Mouse (Mus musculus) hindbrain, embryonic 10.5 days (tissue): ENCODE results near the gene Bcar3. TPM values are rescaled to one million over a fixed set of nuclear protein-coding genes. Genes with fewer than 3 reads are reported as not detected.

Experiments used
- DNase-seq: peaks from one replicate; pipeline ENCODE4 v3.0.0-alpha.2; 2017; ENCODE audit warnings: low spot score
- H3K27ac ChIP-seq: fragments of 300-500 bp; sonication (generic); 2 replicates; pipeline ENCODE4 v1.5.1; 2016; ENCODE audit warnings: mild to moderate bottlenecking, moderate library complexity
- H3K27me3 ChIP-seq: fragments of 300-500 bp; sonication (generic); 2 replicates; pipeline ENCODE4 v1.6.1; 2016; ENCODE audit warnings: mild to moderate bottlenecking; ENCODE audit not compliant: poor library complexity, insufficient read depth, severe bottlenecking
- H3K36me3 ChIP-seq: fragments of 300-500 bp; sonication (generic); 2 replicates; pipeline ENCODE4 v1.6.1; 2016; ENCODE audit warnings: mild to moderate bottlenecking, moderate library complexity
- H3K4me1 ChIP-seq: fragments of 300-500 bp; sonication (generic); replicated peaks from 2 replicates; pipeline ENCODE4 v1.6.1; 2016; ENCODE audit warnings: mild to moderate bottlenecking
- H3K4me3 ChIP-seq: fragments of 300-500 bp; sonication (generic); 2 replicates; pipeline ENCODE4 v1.5.1; 2016; ENCODE audit warnings: mild to moderate bottlenecking, moderate library complexity
- H3K9me3 ChIP-seq: fragments of 300-500 bp; sonication (generic); 2 replicates; pipeline ENCODE4 v1.6.1; 2016; ENCODE audit warnings: mild to moderate bottlenecking, moderate library complexity
- WGBS: fragments of 180-500 bp; shearing (Covaris S2); methylation state at CpG from one replicate; pipeline ENCODE4 v1.1.7; 2016; 5-methylcytosine and 5-hydroxymethylcytosine counted together
- polyA plus RNA-seq: library from polyadenylated mRNA; unstranded; fragments of >200 nt; fragmentation: Nextera tagmentation; extraction: Ambion mirVana; gene quantifications from 2 replicates; pipeline ENCODE4 v1.2.1, GENCODE M21; 2016

Gene Bcar3
- polyA plus RNA-seq, 1 experiment from 2014 or later: 10.5 TPM

- WGBS: 89% methylated on average over 17 of the region's 17 CpGs
- Histone ChIP-seq H3K36me3 (peaks cover 93% of the 10 kb centered on the region), H3K4me1 (no peaks in the 10 kb centered on the region), H3K4me3 (no peak overlapping the region), H3K27ac (no peak overlapping the region), H3K27me3 (no peaks in the 10 kb centered on the region), H3K9me3 (no peaks in the 10 kb centered on the region)
- DNase-seq: no peak
Observed at GRCm38 (mm10) chr3:122539961-122540690, 246.2 kb downstream of the Bcar3 start.

- no peak for DNase-seq
- WGBS: 95% methylated on average over 4 of the region's 4 CpGs
- Histone ChIP-seq H3K4me1 (no peaks in the 10 kb centered on the region), H3K36me3 (peaks cover 99% of the 10 kb centered on the region), H3K27ac (no peak overlapping the region), H3K27me3 (no peaks in the 10 kb centered on the region), H3K4me3 (no peak overlapping the region), H3K9me3 (no peaks in the 10 kb centered on the region)
Observed at GRCm38 (mm10) chr3:122540918-122541317, 247.0 kb downstream of the Bcar3 start.

- no peaks in the 10 kb centered on the region for H3K4me1 ChIP-seq
- H3K9me3 ChIP-seq: no peaks in the 10 kb centered on the region
- no peaks in the 10 kb centered on the region for H3K27me3 ChIP-seq
- WGBS: 88% methylated on average over 2 of the region's 2 CpGs
- DNase-seq: no peak
- no peak overlapping the region for H3K27ac ChIP-seq
- H3K4me3 ChIP-seq: no peak overlapping the region
- H3K36me3 ChIP-seq: peaks cover 93% of the 10 kb centered on the region
Observed at GRCm38 (mm10) chr3:122545346-122545745, 251.4 kb downstream of the Bcar3 start.

GRCm38 (mm10) chr3:122547469-122547868, 253.5 kb downstream of the Bcar3 start:
- Histone ChIP-seq H3K9me3 (no peaks in the 10 kb centered on the region), H3K4me1 (no peaks in the 10 kb centered on the region), H3K4me3 (no peak overlapping the region), H3K36me3 (peaks cover 76% of the 10 kb centered on the region), H3K27ac (no peak overlapping the region), H3K27me3 (no peaks in the 10 kb centered on the region)
- WGBS: 85% methylated on average over 4 of the region's 4 CpGs
- DNase-seq: no peak

- DNase-seq: no peak
- Histone ChIP-seq H3K27ac (no peak overlapping the region), H3K36me3 (peaks cover 45% of the 10 kb centered on the region), H3K9me3 (no peaks in the 10 kb centered on the region), H3K4me1 (no peaks in the 10 kb centered on the region), H3K27me3 (no peaks in the 10 kb centered on the region), H3K4me3 (no peak overlapping the region)
- WGBS: 96% methylated on average over 3 of the region's 3 CpGs
Observed at GRCm38 (mm10) chr3:122551174-122551573, 257.2 kb downstream of the Bcar3 start.

- no peaks in the 10 kb centered on the region for H3K4me1 ChIP-seq
- no peaks in the 10 kb centered on the region for H3K9me3 ChIP-seq
- no peaks in the 10 kb centered on the region for H3K27me3 ChIP-seq
- H3K27ac ChIP-seq: no peak overlapping the region
- WGBS: 88% methylated on average over 2 of the region's 2 CpGs
- H3K4me3 ChIP-seq: no peak overlapping the region
- no peak for DNase-seq
- peaks cover 51% of the 10 kb centered on the region for H3K36me3 ChIP-seq
Observed at GRCm38 (mm10) chr3:122557766-122558165, 263.8 kb downstream of the Bcar3 start.

- peak; percentile 14 for DNase-seq
- Histone ChIP-seq H3K27ac (no peak overlapping the region), H3K4me1 (no peaks in the 10 kb centered on the region), H3K4me3 (no peak overlapping the region), H3K27me3 (no peaks in the 10 kb centered on the region), H3K9me3 (no peaks in the 10 kb centered on the region), H3K36me3 (peaks cover 55% of the 10 kb centered on the region)
- 37% methylated on average over 7 of the region's 7 CpGs for WGBS
Observed at GRCm38 (mm10) chr3:122565285-122565684, 271.3 kb downstream of the Bcar3 start.

GRCm38 (mm10) chr3:122566112-122566511, 272.2 kb downstream of the Bcar3 start:
- 83% methylated on average over 3 of the region's 3 CpGs for WGBS
- no peaks in the 10 kb centered on the region for H3K4me1 ChIP-seq
- H3K4me3 ChIP-seq: no peak overlapping the region
- no peak for DNase-seq
- H3K36me3 ChIP-seq: peaks cover 46% of the 10 kb centered on the region
- no peaks in the 10 kb centered on the region for H3K27me3 ChIP-seq
- H3K9me3 ChIP-seq: no peaks in the 10 kb centered on the region
- H3K27ac ChIP-seq: no peak overlapping the region

GRCm38 (mm10) chr3:122566549-122566948, 272.6 kb downstream of the Bcar3 start:
- H3K9me3 ChIP-seq: no peaks in the 10 kb centered on the region
- WGBS: 80% methylated on average over 4 of the region's 4 CpGs
- no peak overlapping the region for H3K27ac ChIP-seq
- no peaks in the 10 kb centered on the region for H3K27me3 ChIP-seq
- H3K4me1 ChIP-seq: no peaks in the 10 kb centered on the region
- no peak for DNase-seq
- H3K4me3 ChIP-seq: no peak overlapping the region
- peaks cover 42% of the 10 kb centered on the region for H3K36me3 ChIP-seq

GRCm38 (mm10) chr3:122573426-122574286, 279.7 kb downstream of the Bcar3 start:
- no peaks in the 10 kb centered on the region for H3K4me1 ChIP-seq
- no peaks in the 10 kb centered on the region for H3K9me3 ChIP-seq
- H3K36me3 ChIP-seq: peaks cover 20% of the 10 kb centered on the region
- DNase-seq: no peak
- H3K27me3 ChIP-seq: no peaks in the 10 kb centered on the region
- no peak overlapping the region for H3K4me3 ChIP-seq
- 88% methylated on average over 5 of the region's 5 CpGs for WGBS
- H3K27ac ChIP-seq: no peak overlapping the region

- no peaks in the 10 kb centered on the region for H3K4me1 ChIP-seq
- no peak for DNase-seq
- H3K27ac ChIP-seq: no peak overlapping the region
- peaks cover 19% of the 10 kb centered on the region for H3K36me3 ChIP-seq
- WGBS: 87% methylated on average over 1 of the region's 1 CpGs
- no peak overlapping the region for H3K4me3 ChIP-seq
- no peaks in the 10 kb centered on the region for H3K27me3 ChIP-seq
- no peaks in the 10 kb centered on the region for H3K9me3 ChIP-seq
Observed at GRCm38 (mm10) chr3:122574921-122575320, 281.0 kb downstream of the Bcar3 start.

- Histone ChIP-seq H3K4me1 (no peaks in the 10 kb centered on the region), H3K27me3 (no peaks in the 10 kb centered on the region), H3K27ac (no peak overlapping the region), H3K36me3 (peaks cover 16% of the 10 kb centered on the region), H3K9me3 (no peaks in the 10 kb centered on the region), H3K4me3 (no peak overlapping the region)
- no peak for DNase-seq
Observed at GRCm38 (mm10) chr3:122577360-122577759, 283.4 kb downstream of the Bcar3 start.
